Mouse (Mus musculus) hindbrain, embryonic 10.5 days (tissue): ENCODE results near the gene Ankrd33b. TPM values are rescaled to one million over a fixed set of nuclear protein-coding genes. Genes with fewer than 3 reads are reported as not detected.

Experiments
- DNase-seq: peaks from one replicate; pipeline ENCODE4 v3.0.0-alpha.2; 2017; ENCODE audit warnings: low spot score
- H3K27ac ChIP-seq: fragments of 300-500 bp; sonication (generic); 2 replicates; pipeline ENCODE4 v1.5.1; 2016; ENCODE audit warnings: mild to moderate bottlenecking, moderate library complexity
- H3K27me3 ChIP-seq: fragments of 300-500 bp; sonication (generic); 2 replicates; pipeline ENCODE4 v1.6.1; 2016; ENCODE audit warnings: mild to moderate bottlenecking; ENCODE audit not compliant: poor library complexity, insufficient read depth, severe bottlenecking
- H3K36me3 ChIP-seq: fragments of 300-500 bp; sonication (generic); 2 replicates; pipeline ENCODE4 v1.6.1; 2016; ENCODE audit warnings: mild to moderate bottlenecking, moderate library complexity
- H3K4me1 ChIP-seq: fragments of 300-500 bp; sonication (generic); replicated peaks from 2 replicates; pipeline ENCODE4 v1.6.1; 2016; ENCODE audit warnings: mild to moderate bottlenecking
- H3K4me3 ChIP-seq: fragments of 300-500 bp; sonication (generic); 2 replicates; pipeline ENCODE4 v1.5.1; 2016; ENCODE audit warnings: mild to moderate bottlenecking, moderate library complexity
- H3K9me3 ChIP-seq: fragments of 300-500 bp; sonication (generic); 2 replicates; pipeline ENCODE4 v1.6.1; 2016; ENCODE audit warnings: mild to moderate bottlenecking, moderate library complexity
- WGBS: fragments of 180-500 bp; shearing (Covaris S2); methylation state at CpG from one replicate; pipeline ENCODE4 v1.1.7; 2016; 5-methylcytosine and 5-hydroxymethylcytosine counted together
- polyA plus RNA-seq: library from polyadenylated mRNA; unstranded; fragments of >200 nt; fragmentation: Nextera tagmentation; extraction: Ambion mirVana; gene quantifications from 2 replicates; pipeline ENCODE4 v1.2.1, GENCODE M21; 2016

The Ankrd33b gene
- polyA plus RNA-seq, 1 experiment from 2014 or later: 0.39 TPM

DNA sequence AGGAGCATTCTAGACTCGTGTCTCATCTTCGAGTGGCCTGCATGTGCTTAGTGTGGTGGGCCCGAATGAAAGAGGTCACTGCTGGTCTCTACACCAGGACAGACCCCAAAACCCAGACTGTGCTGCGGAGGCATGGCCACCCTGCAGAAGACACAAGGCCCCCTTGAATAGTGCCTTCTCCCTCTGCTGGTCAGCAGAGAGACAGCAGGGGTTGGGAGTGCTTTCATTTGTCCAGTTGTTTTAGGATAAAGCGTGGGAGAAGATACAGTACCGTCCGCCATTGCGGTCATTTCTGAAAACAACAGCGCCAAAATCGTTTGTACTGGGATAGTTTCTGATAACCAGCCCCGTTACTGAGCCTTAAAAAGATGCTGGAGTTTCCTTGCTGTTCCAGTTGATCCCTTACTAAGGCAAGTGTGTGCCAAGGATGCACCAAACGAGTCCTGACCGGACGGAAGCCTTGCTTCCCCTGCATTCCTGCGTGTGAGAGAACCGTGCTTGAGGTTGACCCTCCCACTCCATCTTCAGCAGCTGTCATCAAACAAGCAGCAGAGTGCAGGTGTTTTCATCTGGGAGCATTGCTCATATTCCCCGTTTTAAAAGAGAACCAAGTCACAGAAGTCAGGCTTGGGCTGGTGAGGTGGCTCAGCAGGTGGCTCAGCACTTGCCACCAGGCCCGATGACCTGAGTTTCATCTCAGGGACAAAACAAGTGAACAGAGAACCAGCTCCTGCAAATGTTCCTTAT is 108.7 kb downstream of the Ankrd33b start:
- H3K36me3 ChIP-seq: no peaks in the 10 kb centered on the region
- H3K27ac ChIP-seq: no peak overlapping the region
- H3K27me3 ChIP-seq: no peaks in the 10 kb centered on the region
- H3K4me3 ChIP-seq: no peak overlapping the region
- H3K9me3 ChIP-seq: no peaks in the 10 kb centered on the region
- WGBS: 88% methylated on average over 18 of the region's 18 CpGs
- peaks cover 13% of the 10 kb centered on the region for H3K4me1 ChIP-seq
- no peak for DNase-seq

DNA sequence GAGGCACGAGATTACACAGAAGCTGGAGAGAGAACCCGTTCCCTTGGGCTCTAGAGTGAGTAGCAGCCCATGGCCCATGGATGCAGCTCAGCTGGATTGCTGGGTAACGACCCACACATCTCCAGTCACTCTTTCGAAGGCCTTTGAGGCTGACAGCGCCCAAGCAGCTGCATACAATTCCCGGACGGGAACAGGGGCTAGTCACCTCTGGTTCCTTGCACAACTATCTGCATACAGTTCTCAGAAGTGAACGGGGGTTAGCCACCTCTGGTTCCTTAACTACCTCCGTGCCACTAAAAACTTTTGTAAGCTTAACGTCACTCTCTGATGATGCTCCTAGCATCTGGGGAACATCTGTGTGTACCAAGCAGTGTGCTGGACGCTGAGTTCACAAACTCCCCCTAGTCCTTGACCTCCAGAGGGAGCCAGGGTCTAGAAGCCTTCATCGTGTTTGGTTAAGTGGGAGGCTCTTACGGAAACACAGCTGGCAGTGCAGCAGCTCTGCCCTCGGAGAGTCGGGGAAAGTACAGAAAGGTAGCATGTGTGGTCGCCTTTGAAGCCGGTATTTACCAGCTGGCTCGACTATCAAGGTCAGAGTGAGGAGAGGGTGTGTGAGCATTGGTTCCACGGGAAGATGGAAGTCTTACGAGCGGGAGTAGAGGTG is 109.4 kb downstream of the Ankrd33b start:
- H3K27ac ChIP-seq: no peak overlapping the region
- H3K4me1 ChIP-seq: peaks cover 15% of the 10 kb centered on the region
- H3K36me3 ChIP-seq: no peaks in the 10 kb centered on the region
- H3K4me3 ChIP-seq: no peak overlapping the region
- DNase-seq: peak; percentile 18
- H3K9me3 ChIP-seq: no peaks in the 10 kb centered on the region
- H3K27me3 ChIP-seq: no peaks in the 10 kb centered on the region
- WGBS: 75% methylated on average over 21 of the region's 21 CpGs

DNA sequence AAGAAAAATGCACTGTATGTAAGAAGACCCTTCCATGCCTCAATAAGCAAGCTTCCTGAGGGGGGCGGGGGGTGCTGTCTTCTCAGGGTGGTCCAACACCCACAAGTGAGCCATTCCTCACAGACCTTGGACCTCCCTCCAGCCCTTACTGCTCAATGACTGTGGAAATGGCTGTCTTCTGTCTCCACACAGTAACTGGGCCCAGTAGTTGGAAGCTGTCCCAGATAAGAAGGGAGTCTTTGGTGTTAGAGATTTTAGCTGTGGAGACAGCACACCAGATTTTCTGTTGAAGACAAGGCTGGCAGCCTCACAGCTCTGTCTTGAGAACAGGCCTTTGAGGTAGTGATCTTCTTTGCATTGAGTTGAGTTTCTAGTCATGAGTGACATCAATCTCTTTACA is 110.2 kb downstream of the Ankrd33b start:
- no peaks in the 10 kb centered on the region for H3K36me3 ChIP-seq
- H3K27ac ChIP-seq: no peak overlapping the region
- 87% methylated on average over 1 of the region's 1 CpGs for WGBS
- no peak overlapping the region for H3K4me3 ChIP-seq
- peaks cover 15% of the 10 kb centered on the region for H3K4me1 ChIP-seq
- H3K27me3 ChIP-seq: no peaks in the 10 kb centered on the region
- no peaks in the 10 kb centered on the region for H3K9me3 ChIP-seq
- no peak for DNase-seq

DNA sequence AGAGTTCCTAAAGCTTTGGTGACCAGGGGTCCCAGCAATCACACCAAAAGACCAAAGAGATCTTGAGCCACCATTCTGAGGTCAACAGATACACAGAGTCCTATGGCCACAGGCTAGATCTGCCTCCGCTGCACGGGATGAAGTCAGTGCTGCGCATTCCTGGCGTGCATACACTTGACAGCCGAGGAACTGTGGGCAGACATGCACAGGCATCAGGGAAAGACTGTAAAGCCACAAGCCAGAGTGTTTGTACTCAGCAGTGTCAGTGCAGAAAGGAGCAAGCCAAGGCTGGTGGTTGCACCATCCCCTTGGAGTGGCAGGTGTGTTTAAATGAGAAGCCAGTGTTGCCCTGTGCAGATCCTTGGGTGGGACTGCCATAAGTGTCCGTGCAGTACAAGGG is 111.8 kb downstream of the Ankrd33b start:
- H3K36me3 ChIP-seq: no peaks in the 10 kb centered on the region
- H3K27me3 ChIP-seq: no peaks in the 10 kb centered on the region
- WGBS: 82% methylated on average over 6 of the region's 6 CpGs
- no peaks in the 10 kb centered on the region for H3K9me3 ChIP-seq
- H3K27ac ChIP-seq: no peak overlapping the region
- H3K4me3 ChIP-seq: no peak overlapping the region
- peaks cover 6% of the 10 kb centered on the region for H3K4me1 ChIP-seq
- DNase-seq: no peak

DNA sequence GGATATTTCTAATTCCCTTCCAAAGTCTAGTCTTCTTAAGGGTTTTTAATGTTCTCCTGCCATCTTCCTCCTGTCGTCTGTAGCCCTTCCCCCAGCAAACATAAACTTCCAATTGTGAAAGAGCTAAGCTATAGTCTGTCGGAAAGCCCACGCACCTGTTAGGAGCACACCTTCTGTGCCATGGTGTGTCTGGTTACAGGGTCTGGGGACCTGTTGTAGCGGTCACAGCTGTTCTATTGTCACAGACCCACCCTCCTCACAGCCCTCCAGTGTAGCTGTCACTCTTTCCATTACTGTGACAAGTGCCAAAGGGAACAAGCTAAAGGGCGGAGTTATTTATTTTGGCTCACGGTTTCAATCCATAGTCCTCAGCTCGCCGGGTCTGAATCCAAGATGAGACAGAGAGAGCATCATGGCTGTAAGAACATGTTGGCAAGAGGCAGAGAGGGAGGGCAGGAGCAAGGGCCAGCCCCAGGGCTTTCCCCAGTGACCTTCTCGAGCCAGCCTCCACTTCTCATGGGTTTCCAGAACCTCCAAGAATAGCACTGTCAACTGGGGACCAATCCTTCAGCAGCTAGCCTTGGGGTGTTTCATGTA is 112.5 kb downstream of the Ankrd33b start:
- 85% methylated on average over 9 of the region's 9 CpGs for WGBS
- Histone ChIP-seq H3K36me3 (no peaks in the 10 kb centered on the region), H3K27ac (no peak overlapping the region), H3K27me3 (no peaks in the 10 kb centered on the region), H3K4me3 (no peak overlapping the region), H3K9me3 (no peaks in the 10 kb centered on the region), H3K4me1 (peaks cover 9% of the 10 kb centered on the region)
- DNase-seq: no peak

DNA sequence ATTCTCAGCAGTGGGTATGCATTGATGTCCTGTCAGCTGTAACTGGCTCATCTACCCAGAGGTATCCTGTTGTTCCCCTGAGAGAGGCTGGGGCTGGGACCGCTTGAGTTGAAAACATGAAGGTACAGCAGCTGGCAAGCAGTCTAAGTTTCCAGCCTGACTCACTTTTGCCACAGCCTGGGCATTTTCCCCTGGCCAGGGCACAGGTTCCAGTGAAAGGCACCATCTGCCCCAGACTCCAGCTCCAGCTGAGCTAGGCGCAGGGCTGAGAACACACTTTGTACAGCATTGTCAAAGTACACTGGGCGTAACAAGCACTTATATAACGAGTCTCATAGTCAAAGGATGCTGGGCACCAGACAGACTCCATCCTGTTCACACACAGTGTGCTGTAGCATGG is 113.6 kb downstream of the Ankrd33b start:
- 84% methylated on average over 4 of the region's 4 CpGs for WGBS
- Histone ChIP-seq H3K36me3 (no peaks in the 10 kb centered on the region), H3K27me3 (no peaks in the 10 kb centered on the region), H3K4me3 (no peak overlapping the region), H3K4me1 (peaks cover 9% of the 10 kb centered on the region), H3K9me3 (no peaks in the 10 kb centered on the region), H3K27ac (no peak overlapping the region)
- DNase-seq: no peak

DNA sequence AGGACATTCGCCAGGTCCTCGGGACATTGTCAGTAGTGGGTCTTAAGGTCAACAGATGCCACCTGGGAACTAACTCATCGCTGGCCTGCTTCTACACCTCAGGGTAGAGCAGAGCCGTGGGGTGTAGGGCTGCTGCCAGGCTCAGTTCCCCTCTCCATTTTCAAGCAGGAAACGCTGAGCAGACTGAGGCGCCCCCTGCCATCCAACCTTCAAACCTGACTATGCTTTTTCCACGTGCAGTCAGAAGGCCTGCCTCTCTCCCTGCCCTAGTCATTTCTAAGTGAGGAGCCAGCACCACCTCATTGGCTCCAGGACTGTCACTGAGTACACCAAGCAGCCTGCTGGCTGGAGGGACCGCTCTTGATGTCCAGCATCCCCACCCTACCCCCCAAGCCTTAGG is 114.1 kb downstream of the Ankrd33b start:
- Histone ChIP-seq H3K27ac (no peak overlapping the region), H3K4me3 (no peak overlapping the region), H3K27me3 (no peaks in the 10 kb centered on the region), H3K9me3 (no peaks in the 10 kb centered on the region), H3K36me3 (no peaks in the 10 kb centered on the region), H3K4me1 (peaks cover 12% of the 10 kb centered on the region)
- DNase-seq: no peak
- WGBS: 71% methylated on average over 8 of the region's 8 CpGs

DNA sequence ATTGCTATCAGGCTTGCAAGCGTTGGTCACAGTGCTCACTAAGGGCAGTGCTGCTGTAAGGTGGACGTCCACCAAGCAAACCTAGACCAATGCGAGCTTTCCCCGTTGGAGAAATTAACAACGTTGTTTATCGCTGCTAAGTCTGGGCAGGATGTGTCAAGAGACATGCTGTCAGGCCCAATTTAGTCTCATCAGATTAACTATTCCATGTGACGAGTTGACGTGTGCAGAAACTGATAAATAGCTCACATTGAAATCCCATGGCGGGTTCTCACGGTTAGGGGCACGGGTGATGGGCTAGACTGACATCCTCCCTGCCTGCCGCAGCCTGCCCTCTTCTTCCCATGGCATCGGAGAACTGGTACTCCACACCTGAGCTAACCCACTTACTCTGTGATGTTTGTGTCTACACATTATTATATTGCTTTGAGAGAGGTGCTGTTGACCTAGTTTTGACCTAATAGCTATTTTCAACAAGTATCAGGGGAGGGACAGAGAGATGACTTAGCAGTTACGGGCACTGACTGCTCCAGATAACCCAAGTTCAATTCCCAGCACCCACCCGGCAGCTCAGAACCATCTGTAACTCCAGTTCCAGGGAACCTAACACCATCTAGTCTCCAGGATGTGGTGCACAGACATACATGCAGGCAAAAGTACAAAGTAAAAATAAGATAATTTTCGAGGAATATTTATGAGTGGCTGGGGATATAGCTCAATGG is 114.8 kb downstream of the Ankrd33b start:
- Histone ChIP-seq H3K27ac (no peak overlapping the region), H3K4me3 (no peak overlapping the region), H3K36me3 (no peaks in the 10 kb centered on the region), H3K4me1 (peaks cover 17% of the 10 kb centered on the region; the same call in 1 of the 2 replicates), H3K27me3 (no peaks in the 10 kb centered on the region), H3K9me3 (no peaks in the 10 kb centered on the region)
- DNase-seq: no peak
- WGBS: 90% methylated on average over 16 of the region's 16 CpGs

DNA sequence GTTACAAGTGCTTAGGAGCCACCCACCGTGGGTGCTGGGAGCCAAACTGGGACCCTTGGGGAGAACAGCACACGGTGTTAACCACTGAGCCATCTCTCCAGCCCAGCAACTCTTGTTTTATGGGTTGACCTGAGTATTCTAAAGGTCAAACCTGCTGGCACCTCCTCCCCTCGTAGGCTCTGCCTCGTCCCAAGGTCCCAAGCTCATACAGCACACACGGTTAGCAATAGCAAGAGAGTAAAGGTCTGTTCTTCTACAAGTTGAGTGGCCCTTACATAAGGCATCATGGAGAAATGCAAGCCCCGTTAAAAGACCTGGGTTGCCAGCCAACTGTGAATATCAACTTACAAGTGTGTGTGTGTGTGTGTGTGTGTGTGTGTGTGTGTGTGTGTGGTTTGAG is 116.3 kb downstream of the Ankrd33b start:
- Histone ChIP-seq H3K36me3 (no peaks in the 10 kb centered on the region), H3K27me3 (no peaks in the 10 kb centered on the region), H3K9me3 (no peaks in the 10 kb centered on the region), H3K4me1 (peaks cover 27% of the 10 kb centered on the region), H3K4me3 (no peak overlapping the region), H3K27ac (no peak overlapping the region)
- 91% methylated on average over 6 of the region's 6 CpGs for WGBS
- no peak for DNase-seq

DNA sequence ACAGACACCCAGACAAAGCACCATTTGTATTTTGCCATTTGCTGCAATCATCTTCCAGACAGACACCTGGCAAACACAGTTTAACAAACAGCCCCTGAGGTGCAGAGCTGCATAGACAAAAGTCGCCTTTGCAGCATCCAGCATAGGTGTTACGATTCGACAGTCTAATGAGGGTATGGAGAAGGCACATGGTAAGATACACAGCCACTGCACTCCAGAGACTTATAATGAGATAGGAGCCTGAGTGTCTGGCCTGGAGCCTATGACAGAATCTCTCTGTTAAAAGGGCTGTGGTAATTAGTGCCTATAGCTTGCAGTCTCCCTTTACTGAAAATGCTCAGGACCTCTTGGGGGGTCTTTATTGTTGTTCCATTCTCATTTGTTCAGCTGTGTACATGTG is 116.8 kb downstream of the Ankrd33b start:
- no peaks in the 10 kb centered on the region for H3K36me3 ChIP-seq
- H3K9me3 ChIP-seq: no peaks in the 10 kb centered on the region
- H3K27me3 ChIP-seq: no peaks in the 10 kb centered on the region
- 75% methylated on average over 3 of the region's 3 CpGs for WGBS
- H3K4me1 ChIP-seq: peaks cover 27% of the 10 kb centered on the region
- no peak for DNase-seq
- no peak overlapping the region for H3K27ac ChIP-seq
- H3K4me3 ChIP-seq: no peak overlapping the region

DNA sequence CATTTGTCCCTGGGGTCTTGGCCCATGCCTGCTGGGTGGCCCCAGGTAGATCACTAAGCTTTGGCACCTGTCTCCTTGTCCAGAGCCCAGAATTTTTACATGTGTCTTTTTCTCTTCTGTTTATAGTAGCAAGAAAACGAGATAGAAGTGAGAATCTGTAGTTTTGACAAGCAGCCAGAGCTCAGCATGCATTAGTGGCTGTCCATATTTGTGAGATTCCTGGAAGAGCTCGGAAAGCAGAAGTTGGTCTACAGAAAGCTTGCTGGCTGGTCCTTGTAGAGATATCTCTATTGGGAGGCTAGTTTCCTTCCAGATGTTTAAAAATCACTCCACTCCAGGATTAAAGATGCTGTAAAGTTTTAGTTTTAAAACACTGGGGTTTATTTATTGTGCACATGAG is 117.5 kb downstream of the Ankrd33b start:
- H3K4me1 ChIP-seq: peaks cover 27% of the 10 kb centered on the region
- no peaks in the 10 kb centered on the region for H3K36me3 ChIP-seq
- no peak overlapping the region for H3K27ac ChIP-seq
- H3K9me3 ChIP-seq: no peaks in the 10 kb centered on the region
- H3K4me3 ChIP-seq: no peak overlapping the region
- DNase-seq: no peak
- whole genome bisulfite sequencing: 85% methylated on average over 2 of the region's 2 CpGs
- no peaks in the 10 kb centered on the region for H3K27me3 ChIP-seq

DNA sequence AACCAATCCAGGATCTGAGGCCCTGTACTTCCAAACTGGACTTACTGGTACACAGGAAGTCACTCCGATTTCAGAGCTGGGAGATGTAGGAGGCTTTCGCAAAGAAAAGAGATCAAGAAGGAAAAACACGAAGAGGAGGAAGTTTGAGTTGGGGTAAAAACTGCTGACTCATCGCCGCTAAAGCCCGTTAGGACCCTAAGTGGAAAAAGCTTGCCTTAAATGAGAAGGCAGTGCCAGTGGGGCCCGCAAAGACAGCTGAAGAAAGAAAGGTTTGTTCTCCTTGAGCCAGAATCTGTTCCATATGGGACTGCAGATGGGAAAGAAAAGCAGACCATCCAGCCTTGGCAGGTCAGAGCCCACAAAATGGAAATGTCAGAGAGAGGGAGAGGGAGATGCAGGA is 118.6 kb downstream of the Ankrd33b start:
- no peaks in the 10 kb centered on the region for H3K27me3 ChIP-seq
- no peak for DNase-seq
- 72% methylated on average over 7 of the region's 7 CpGs for WGBS
- H3K9me3 ChIP-seq: no peaks in the 10 kb centered on the region
- no peaks in the 10 kb centered on the region for H3K36me3 ChIP-seq
- no peak overlapping the region for H3K4me3 ChIP-seq
- no peak overlapping the region for H3K27ac ChIP-seq
- peaks cover 27% of the 10 kb centered on the region for H3K4me1 ChIP-seq

DNA sequence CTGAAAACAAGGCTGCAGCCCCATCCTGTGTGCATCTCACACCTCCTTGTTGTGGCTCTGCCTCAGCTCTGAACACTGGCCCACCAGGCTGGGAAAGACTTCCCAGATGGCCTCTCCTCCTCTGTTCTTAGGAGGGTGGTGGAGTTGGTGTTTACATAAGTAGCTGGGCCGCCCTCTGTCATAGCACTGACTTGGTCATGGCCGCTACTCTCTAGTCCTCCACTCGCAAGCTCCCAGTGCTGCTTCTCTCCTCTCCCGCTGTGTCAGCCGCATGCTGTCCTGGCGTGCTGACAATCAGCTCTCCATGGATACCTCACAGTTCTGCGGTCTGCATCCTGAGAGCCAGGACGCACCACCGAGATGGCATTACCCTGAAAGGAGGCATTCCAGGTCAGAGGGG is 120.5 kb downstream of the Ankrd33b start:
- no peak for DNase-seq
- Histone ChIP-seq H3K9me3 (no peaks in the 10 kb centered on the region), H3K27me3 (no peaks in the 10 kb centered on the region), H3K36me3 (peaks cover 3% of the 10 kb centered on the region; the same call in 1 of the 2 replicates), H3K4me3 (no peak overlapping the region), H3K27ac (peak overlapping the region; percentile 13; the same call in 1 of the 2 replicates), H3K4me1 (peaks cover 25% of the 10 kb centered on the region)
- 52% methylated on average over 9 of the region's 9 CpGs for WGBS
